Mouse (Mus musculus): ENCODE data around the gene Rnf141.
A peak's percentile ranks its signal among the peaks of the same experiment; 100 is the strongest.

Rnf141 gene

GRCm38 (mm10) chr7:110774674-110775073, 69.6 kb downstream of the Rnf141 start:
- peaks cover 39% of the 10 kb centered on the region for H3K4me1 ChIP-seq (replicated peaks; ENCODE audit: low read depth, low read length)
- peaks cover 6% of the 10 kb centered on the region for H3K27me3 ChIP-seq (ENCODE audit: insufficient read depth, low read length)
- no peak overlapping the region for H3K4me3 ChIP-seq (replicated peaks; ENCODE audit: low read length)
- TF ChIP-seq NANOG (IDR thresholded peaks at IDR 0.05; ENCODE audit: borderline replicate concordance, low read length) (no peak), POU5F1 (IDR thresholded peaks at IDR 0.05; ENCODE audit: borderline replicate concordance, low read length) (no peak), CTCF (conservative IDR thresholded peaks at IDR 0.05; ENCODE audit: low read length) (no peak)
- H3K36me3 ChIP-seq (ENCODE audit: insufficient read depth, low read length), result peaks cover 2% of the 10 kb centered on the region; the same call in 1 of the 2 replicates
- H3K9me3 ChIP-seq (ENCODE audit: low read length), result no peaks in the 10 kb centered on the region

- TF ChIP-seq CTCF (conservative IDR thresholded peaks at IDR 0.05; ENCODE audit: low read length) (no peak), POU5F1 (IDR thresholded peaks at IDR 0.05; ENCODE audit: borderline replicate concordance, low read length) (no peak), NANOG (IDR thresholded peaks at IDR 0.05; ENCODE audit: borderline replicate concordance, low read length) (no peak)
- H3K4me3 ChIP-seq (replicated peaks; ENCODE audit: low read length), result no peak overlapping the region; the same call in 1 of the 2 replicates
- H3K27me3 ChIP-seq (ENCODE audit: insufficient read depth, low read length), result peaks cover 12% of the 10 kb centered on the region
- H3K9me3 ChIP-seq (ENCODE audit: low read length), result no peaks in the 10 kb centered on the region
- no peaks in the 10 kb centered on the region for H3K36me3 ChIP-seq (ENCODE audit: insufficient read depth, low read length)
- peaks cover 45% of the 10 kb centered on the region for H3K4me1 ChIP-seq (replicated peaks; ENCODE audit: low read depth, low read length)
Observed at GRCm38 (mm10) chr7:110774077-110774476, 70.2 kb downstream of the Rnf141 start.

GRCm38 (mm10) chr7:110773204-110774002, 70.9 kb downstream of the Rnf141 start:
- Histone ChIP-seq H3K4me1 (replicated peaks; ENCODE audit: low read depth, low read length) (peaks cover 47% of the 10 kb centered on the region), H3K9me3 (ENCODE audit: low read length) (no peaks in the 10 kb centered on the region), H3K27me3 (ENCODE audit: insufficient read depth, low read length) (peaks cover 14% of the 10 kb centered on the region), H3K4me3 (replicated peaks; ENCODE audit: low read length) (no peak overlapping the region; the same call in 1 of the 2 replicates), H3K36me3 (ENCODE audit: insufficient read depth, low read length) (no peaks in the 10 kb centered on the region)
- TF ChIP-seq NANOG (IDR thresholded peaks at IDR 0.05; ENCODE audit: borderline replicate concordance, low read length) (no peak), POU5F1 (IDR thresholded peaks at IDR 0.05; ENCODE audit: borderline replicate concordance, low read length) (no peak), CTCF (conservative IDR thresholded peaks at IDR 0.05; ENCODE audit: low read length) (no peak)

GRCm38 (mm10) chr7:110772343-110772742, 71.9 kb downstream of the Rnf141 start:
- Histone ChIP-seq H3K36me3 (ENCODE audit: insufficient read depth, low read length) (no peaks in the 10 kb centered on the region), H3K4me1 (replicated peaks; ENCODE audit: low read depth, low read length) (peaks cover 46% of the 10 kb centered on the region), H3K27me3 (ENCODE audit: insufficient read depth, low read length) (peaks cover 17% of the 10 kb centered on the region), H3K4me3 (replicated peaks; ENCODE audit: low read length) (no peak overlapping the region), H3K9me3 (ENCODE audit: low read length) (no peaks in the 10 kb centered on the region)
- TF ChIP-seq NANOG (IDR thresholded peaks at IDR 0.05; ENCODE audit: borderline replicate concordance, low read length), result no peak
- no peak for TF ChIP-seq CTCF (conservative IDR thresholded peaks at IDR 0.05; ENCODE audit: low read length)
- TF ChIP-seq POU5F1 (IDR thresholded peaks at IDR 0.05; ENCODE audit: borderline replicate concordance, low read length), result no peak

- Histone ChIP-seq H3K9me3 (ENCODE audit: low read length) (no peaks in the 10 kb centered on the region), H3K4me3 (replicated peaks; ENCODE audit: low read length) (no peak overlapping the region), H3K4me1 (replicated peaks; ENCODE audit: low read depth, low read length) (peaks cover 36% of the 10 kb centered on the region), H3K36me3 (ENCODE audit: insufficient read depth, low read length) (no peaks in the 10 kb centered on the region), H3K27me3 (ENCODE audit: insufficient read depth, low read length) (peaks cover 17% of the 10 kb centered on the region)
- no peak for TF ChIP-seq CTCF (conservative IDR thresholded peaks at IDR 0.05; ENCODE audit: low read length)
- no peak for TF ChIP-seq NANOG (IDR thresholded peaks at IDR 0.05; ENCODE audit: borderline replicate concordance, low read length)
- TF ChIP-seq POU5F1 (IDR thresholded peaks at IDR 0.05; ENCODE audit: borderline replicate concordance, low read length), result no peak
Observed at GRCm38 (mm10) chr7:110770949-110771348, 73.3 kb downstream of the Rnf141 start.

GRCm38 (mm10) chr7:110769094-110769493, 75.2 kb downstream of the Rnf141 start:
- H3K4me3 ChIP-seq (replicated peaks; ENCODE audit: low read length), result peak overlapping the region; percentile 86
- TF ChIP-seq CTCF (conservative IDR thresholded peaks at IDR 0.05; ENCODE audit: low read length) (no peak), NANOG (IDR thresholded peaks at IDR 0.05; ENCODE audit: borderline replicate concordance, low read length) (no peak), POU5F1 (IDR thresholded peaks at IDR 0.05; ENCODE audit: borderline replicate concordance, low read length) (no peak)
- H3K36me3 ChIP-seq (ENCODE audit: insufficient read depth, low read length), result no peaks in the 10 kb centered on the region
- peaks cover 17% of the 10 kb centered on the region for H3K27me3 ChIP-seq (ENCODE audit: insufficient read depth, low read length)
- H3K4me1 ChIP-seq (replicated peaks; ENCODE audit: low read depth, low read length), result peaks cover 34% of the 10 kb centered on the region
- H3K9me3 ChIP-seq (ENCODE audit: low read length), result no peaks in the 10 kb centered on the region

GRCm38 (mm10) chr7:110768451-110769064, 75.7 kb downstream of the Rnf141 start:
- Histone ChIP-seq H3K36me3 (ENCODE audit: insufficient read depth, low read length) (no peaks in the 10 kb centered on the region), H3K4me1 (replicated peaks; ENCODE audit: low read depth, low read length) (peaks cover 28% of the 10 kb centered on the region), H3K9me3 (ENCODE audit: low read length) (no peaks in the 10 kb centered on the region), H3K27me3 (ENCODE audit: insufficient read depth, low read length) (peaks cover 17% of the 10 kb centered on the region), H3K4me3 (replicated peaks; ENCODE audit: low read length) (peak overlapping the region; percentile 86)
- TF ChIP-seq POU5F1 (IDR thresholded peaks at IDR 0.05; ENCODE audit: borderline replicate concordance, low read length), result no peak
- no peak for TF ChIP-seq NANOG (IDR thresholded peaks at IDR 0.05; ENCODE audit: borderline replicate concordance, low read length)

- H3K27me3 ChIP-seq (ENCODE audit: insufficient read depth, low read length), result peaks cover 21% of the 10 kb centered on the region
- H3K4me1 ChIP-seq (replicated peaks; ENCODE audit: low read depth, low read length), result peaks cover 26% of the 10 kb centered on the region
- TF ChIP-seq NANOG (IDR thresholded peaks at IDR 0.05; ENCODE audit: borderline replicate concordance, low read length) (no peak), CTCF (conservative IDR thresholded peaks at IDR 0.05; ENCODE audit: low read length) (no peak), POU5F1 (IDR thresholded peaks at IDR 0.05; ENCODE audit: borderline replicate concordance, low read length) (no peak)
- peak within 1 kb of the TSS; percentile 86 for H3K4me3 ChIP-seq (replicated peaks; ENCODE audit: low read length)
- no peaks in the 10 kb centered on the region for H3K36me3 ChIP-seq (ENCODE audit: insufficient read depth, low read length)
- H3K9me3 ChIP-seq (ENCODE audit: low read length), result no peaks in the 10 kb centered on the region
Observed at GRCm38 (mm10) chr7:110768001-110768400, 76.3 kb downstream of the Rnf141 start, which contains the start of gene Ampd3. Gene Ampd3, plus strand, starts transcription at chr7:110768206.
